Mouse (Mus musculus): Measurements from ENCODE around the gene Zfp239.
A peak's percentile ranks its signal among the peaks of the same experiment; 100 is the strongest.

DNA sequence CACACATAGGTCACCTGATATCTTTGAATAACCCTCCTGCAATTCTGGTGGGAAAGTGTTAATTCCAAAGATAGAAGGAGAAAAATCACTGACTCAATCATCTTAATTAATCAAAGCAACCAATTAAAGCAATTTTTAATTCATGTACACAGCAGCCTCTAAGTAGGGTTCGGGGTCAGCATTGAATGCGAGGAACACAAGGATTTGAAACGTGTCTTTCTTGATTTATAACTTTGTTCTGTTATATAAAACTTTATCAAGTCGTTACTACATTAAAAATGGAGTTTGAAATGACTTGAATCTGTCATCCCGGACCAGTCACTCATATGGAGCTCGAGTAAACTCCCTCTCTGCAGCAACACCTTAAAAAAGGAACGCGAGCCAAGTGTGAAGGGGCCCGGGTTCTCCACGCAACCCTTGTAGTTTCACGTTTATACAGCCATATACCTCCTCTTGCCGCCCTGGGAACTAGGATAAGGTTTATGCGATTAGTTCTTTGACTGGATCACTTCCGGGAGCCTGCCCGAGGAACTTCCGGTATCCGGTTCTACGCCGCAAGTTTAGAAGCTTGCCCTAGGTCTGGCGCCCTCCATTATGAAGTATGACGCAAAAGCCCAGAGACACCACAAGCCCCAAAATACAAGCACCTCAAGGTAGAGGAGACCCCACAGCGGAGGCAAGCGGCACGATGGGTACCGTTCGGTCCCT is 17.0 kb downstream of the Zfp239 start:
- TF ChIP-seq CTCF (IDR thresholded peaks at IDR 0.05; ENCODE audit: low read depth) (no peak), EP300 (IDR thresholded peaks at IDR 0.05; ENCODE audit: low read depth) (peak; percentile 59; the same call in 1 of the 2 replicates)

Measured in heart, postnatal 0 days (tissue).